Mouse (Mus musculus): ENCODE data around the gene Poll. TPM values are rescaled to one million over a fixed set of nuclear protein-coding genes. Genes with fewer than 3 reads are reported as not detected.

Poll gene
- total RNA-seq, 4 experiments from 2014 or later: 16.0 to 17.1 (median 16.4) TPM

GRCm38 (mm10) chr19:45535929-45536328, 24.4 kb downstream of the Poll start:
- no peak for DNase-seq (ENCODE audit: low spot score in 2 of 2)

- DNase-seq (ENCODE audit: low spot score in 2 of 2): no peak
Observed at GRCm38 (mm10) chr19:45535214-45535735, 25.1 kb downstream of the Poll start.

GRCm38 (mm10) chr19:45533617-45534016, 26.7 kb downstream of the Poll start:
- DNase-seq (ENCODE audit: low spot score in 2 of 2): no peak

GRCm38 (mm10) chr19:45531554-45531953, 28.8 kb downstream of the Poll start:
- no peak for DNase-seq (ENCODE audit: low spot score in 2 of 2)

- DNase-seq (ENCODE audit: low spot score in 2 of 2): no peak
Observed at GRCm38 (mm10) chr19:45530200-45530995, 29.9 kb downstream of the Poll start.

GRCm38 (mm10) chr19:45529294-45529693, 31.0 kb downstream of the Poll start:
- no peak for DNase-seq (ENCODE audit: low spot score in 2 of 2)

GRCm38 (mm10) chr19:45527931-45528534, 32.3 kb downstream of the Poll start:
- no peak for DNase-seq (ENCODE audit: low spot score in 2 of 2)

- no peak for DNase-seq (ENCODE audit: low spot score in 2 of 2)
Observed at GRCm38 (mm10) chr19:45527382-45527781, 32.9 kb downstream of the Poll start.

- no peak for DNase-seq (ENCODE audit: low spot score in 2 of 2)
Observed at GRCm38 (mm10) chr19:45516264-45516663, 44.1 kb downstream of the Poll start.

GRCm38 (mm10) chr19:45515341-45515740, 45.0 kb downstream of the Poll start:
- DNase-seq (ENCODE audit: low spot score in 2 of 2): no peak

- DNase-seq (ENCODE audit: low spot score in 2 of 2): no peak
Observed at GRCm38 (mm10) chr19:45511406-45511805, 48.9 kb downstream of the Poll start.

GRCm38 (mm10) chr19:45510680-45511079, 49.7 kb downstream of the Poll start:
- no peak for DNase-seq (ENCODE audit: low spot score in 2 of 2)

- DNase-seq (ENCODE audit: low spot score in 2 of 2): no peak
Observed at GRCm38 (mm10) chr19:45507531-45507930, 52.8 kb downstream of the Poll start.

GRCm38 (mm10) chr19:45505446-45505845, 54.9 kb downstream of the Poll start:
- DNase-seq (ENCODE audit: low spot score in 2 of 2): no peak

Other genes with a start within 250 kb of the Poll start
- 10 to 100 TPM; 23.5 to 26.9 (median 25.3) TPM for gene Btrc, start 196.8 kb downstream of the Poll start, total RNA-seq (2022)
- 10 to 100 TPM; 15.3 to 18.7 (median 16.5) TPM for gene Gm17018, start 84 bp upstream of the Poll start, total RNA-seq (2022)
- 10 to 100 TPM; 32.9 to 35.7 (median 33.6) TPM for gene Fbxw4, start 99.8 kb upstream of the Poll start, total RNA-seq (2022)
- not detected for gene Fgf8, start 182.4 kb upstream of the Poll start, total RNA-seq (2022)
- 10 to 100 TPM; 10.8 to 14.0 (median 12.7) TPM for gene Npm3, start 189.1 kb upstream of the Poll start, total RNA-seq (2022)
- gene Mgea5, start 223.3 kb upstream of the Poll start, total RNA-seq (2022): 10 to 100 TPM; 32.7 to 43.3 (median 39.8) TPM

Measured in gastrocnemius, adult 8-10 months (tissue).